Mouse (Mus musculus) intestine, postnatal 0 days (tissue): ENCODE results near the gene Eogt. TPM values are rescaled to one million over a fixed set of nuclear protein-coding genes. Genes with fewer than 3 reads are reported as not detected.

Experiments used
- ATAC-seq: fragments of 200-750 bp; cut with Nextera tagmentation; 2 replicates; pipeline ENCODE4 v1.8.0; 2017; ENCODE audit warnings: mild to moderate bottlenecking, moderate TSS enrichment, moderate library complexity
- H3K27ac ChIP-seq: fragments of 300-500 bp; sonication (generic); 2 replicates; pipeline ENCODE4 v1.5.1; 2014; ENCODE audit warnings: mild to moderate bottlenecking, low read depth, low read length, moderate library complexity
- H3K27me3 ChIP-seq: fragments of 300-500 bp; sonication (generic); replicated peaks from 2 replicates; pipeline ENCODE4 v1.6.1; 2014; ENCODE audit warnings: low read length, mixed read lengths; ENCODE audit not compliant: control insufficient read depth, insufficient read depth
- H3K36me3 ChIP-seq: fragments of 300-500 bp; sonication (generic); 2 replicates; pipeline ENCODE4 v1.6.1; 2014; ENCODE audit warnings: mild to moderate bottlenecking, moderate library complexity; ENCODE audit not compliant: control insufficient read depth, insufficient read depth
- H3K4me1 ChIP-seq: fragments of 300-500 bp; sonication (generic); replicated peaks from 2 replicates; pipeline ENCODE4 v1.6.1; 2014; ENCODE audit warnings: antibody characterized with exemption, low read length, mixed read lengths; ENCODE audit not compliant: control insufficient read depth, insufficient read depth
- H3K4me2 ChIP-seq: fragments of 300-500 bp; sonication (generic); replicated peaks from 2 replicates; pipeline ENCODE4 v1.6.1; 2014; ENCODE audit warnings: low read depth, mild to moderate bottlenecking, moderate library complexity
- H3K4me3 ChIP-seq: fragments of 300-500 bp; sonication (generic); 2 replicates; pipeline ENCODE4 v1.5.1; 2014; ENCODE audit warnings: low read depth, low read length
- H3K9ac ChIP-seq: fragments of 300-500 bp; sonication (generic); 2 replicates; pipeline ENCODE4 v1.6.1; 2014; ENCODE audit warnings: mild to moderate bottlenecking, low read depth, low read length
- H3K9me3 ChIP-seq: fragments of 300-500 bp; sonication (generic); 2 replicates; pipeline ENCODE4 v1.6.1; 2016; ENCODE audit warnings: mixed run types; ENCODE audit not compliant: control insufficient read depth
- CTCF ChIP-seq: sonication (generic); IDR thresholded peaks from 2 replicates; pipeline ENCODE4 v1.5.1; 2016; ENCODE audit warnings: low read depth, mild to moderate bottlenecking, control low read depth, antibody characterized with exemption, moderate library complexity
- WGBS: fragments of 180-500 bp; shearing (Covaris S2); extraction: QIAGEN DNeasy Blood & Tissue Kit; methylation state at CpG from one replicate; pipeline ENCODE4 v1.1.7; 2014; 5-methylcytosine and 5-hydroxymethylcytosine counted together
- polyA plus RNA-seq: library from polyadenylated mRNA; unstranded; fragments of >200 nt; fragmentation: Nextera tagmentation; extraction: Ambion mirVana; gene quantifications from 2 replicates; pipeline ENCODE4 v1.2.1, GENCODE M21; 2015

The Eogt gene
- polyA plus RNA-seq, 1 experiment from 2014 or later: 4.3 TPM

DNA sequence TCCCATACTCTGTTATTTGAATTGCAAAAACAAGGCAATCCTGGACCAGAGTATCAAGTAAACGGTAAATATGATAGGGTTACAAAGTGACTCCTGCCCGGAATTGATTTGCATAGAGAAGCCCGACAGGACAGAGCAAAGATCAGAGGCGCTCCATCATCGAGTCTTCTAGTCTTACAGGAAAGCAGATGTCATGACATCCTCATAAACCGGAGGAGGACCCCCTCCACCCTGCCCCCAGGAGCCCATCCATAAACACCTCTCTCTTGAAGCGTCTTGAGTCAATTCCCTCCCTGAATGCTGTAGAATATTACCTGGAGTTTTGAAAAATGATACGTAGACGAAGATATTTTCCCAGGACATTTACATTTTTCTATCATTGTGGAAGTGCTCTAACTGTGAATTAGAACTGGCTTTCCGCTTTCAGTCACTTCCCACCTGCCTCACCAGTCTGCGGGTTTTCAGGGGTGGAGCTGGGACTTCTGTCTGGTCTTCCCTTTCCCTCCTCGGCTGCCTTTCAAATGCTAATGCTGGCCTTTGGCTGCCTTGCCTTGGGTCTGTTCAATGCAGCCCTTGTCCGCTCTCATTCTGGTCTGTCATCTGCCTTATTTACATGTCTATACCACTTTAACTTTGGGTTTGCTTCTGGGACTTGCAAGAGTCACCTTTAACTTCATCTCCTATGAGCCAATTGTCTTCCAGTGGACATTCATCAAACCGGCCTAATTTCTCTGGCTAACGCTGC lies 46.9 kb downstream of the Eogt start:
- no peak for TF ChIP-seq CTCF
- 23% methylated on average over 15 of the region's 15 CpGs for WGBS
- Histone ChIP-seq H3K4me2 (no peak overlapping the region), H3K9ac (no peak overlapping the region), H3K27ac (no peak overlapping the region), H3K4me3 (no peak overlapping the region), H3K9me3 (no peaks in the 10 kb centered on the region), H3K4me1 (no peaks in the 10 kb centered on the region), H3K27me3 (no peaks in the 10 kb centered on the region), H3K36me3 (no peaks in the 10 kb centered on the region)
- no peak for ATAC-seq

DNA sequence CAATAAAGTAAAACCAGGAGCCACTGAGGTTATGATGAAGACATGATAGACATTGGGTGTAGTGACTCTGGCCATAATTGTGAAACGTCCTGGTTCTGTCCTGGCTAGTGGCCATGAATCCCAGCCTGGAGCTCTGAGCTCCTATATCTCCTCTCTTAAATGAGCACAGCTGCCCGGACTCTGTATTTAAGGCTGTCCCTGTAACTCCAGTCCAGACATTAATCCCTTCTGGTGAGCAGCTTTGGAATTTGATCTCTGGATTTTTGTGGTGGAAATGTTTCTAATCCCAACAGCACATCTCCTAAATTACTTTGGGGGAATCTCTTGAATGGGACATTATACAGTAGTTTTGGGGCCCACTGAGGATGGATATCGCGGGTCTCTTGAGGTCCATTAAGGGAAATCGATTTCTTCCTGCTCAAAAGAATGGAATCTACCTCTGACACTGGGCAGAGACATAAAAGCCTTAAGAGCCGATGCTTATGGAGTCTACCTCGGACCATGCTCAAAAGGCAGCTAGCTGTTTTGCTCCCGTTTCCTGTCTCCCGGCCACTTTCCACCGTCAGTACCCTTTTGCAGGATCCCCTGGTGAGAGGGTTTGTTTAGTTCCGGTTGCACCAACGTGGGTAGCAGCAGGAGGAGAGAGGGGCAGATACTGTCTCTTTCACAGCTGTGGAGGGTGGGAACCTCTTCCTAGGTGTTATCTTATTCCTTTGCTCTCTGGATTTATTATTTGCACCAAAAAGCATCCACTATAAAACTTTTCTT lies 47.6 kb downstream of the Eogt start:
- no peak for TF ChIP-seq CTCF
- H3K4me1 ChIP-seq: no peaks in the 10 kb centered on the region
- no peaks in the 10 kb centered on the region for H3K36me3 ChIP-seq
- 23% methylated on average over 12 of the region's 12 CpGs for WGBS
- H3K9me3 ChIP-seq: no peaks in the 10 kb centered on the region
- no peak for ATAC-seq
- no peak overlapping the region for H3K27ac ChIP-seq
- H3K4me3 ChIP-seq: no peak overlapping the region
- no peak overlapping the region for H3K4me2 ChIP-seq
- H3K9ac ChIP-seq: no peak overlapping the region
- no peaks in the 10 kb centered on the region for H3K27me3 ChIP-seq

DNA sequence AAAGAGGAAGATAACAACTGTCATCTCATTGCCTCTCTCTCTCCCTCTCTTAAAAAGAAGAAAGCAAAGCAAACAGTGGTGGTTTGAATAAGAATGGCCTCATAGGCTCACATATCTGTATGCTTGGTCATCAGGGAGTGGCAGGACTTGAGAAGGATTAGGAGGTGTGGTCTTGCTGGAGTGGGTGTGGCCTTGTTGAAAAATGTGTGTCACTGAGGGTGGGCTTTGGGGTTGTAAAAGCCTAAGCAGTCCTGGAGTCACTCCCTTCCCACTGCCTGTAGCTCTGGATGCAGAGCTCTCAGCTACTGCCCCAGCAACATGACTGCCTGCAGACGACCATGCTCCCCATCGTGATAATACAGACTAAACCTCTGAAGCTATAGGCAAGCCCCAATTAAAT lies 66.6 kb downstream of the Eogt start:
- ATAC-seq: no peak

DNA sequence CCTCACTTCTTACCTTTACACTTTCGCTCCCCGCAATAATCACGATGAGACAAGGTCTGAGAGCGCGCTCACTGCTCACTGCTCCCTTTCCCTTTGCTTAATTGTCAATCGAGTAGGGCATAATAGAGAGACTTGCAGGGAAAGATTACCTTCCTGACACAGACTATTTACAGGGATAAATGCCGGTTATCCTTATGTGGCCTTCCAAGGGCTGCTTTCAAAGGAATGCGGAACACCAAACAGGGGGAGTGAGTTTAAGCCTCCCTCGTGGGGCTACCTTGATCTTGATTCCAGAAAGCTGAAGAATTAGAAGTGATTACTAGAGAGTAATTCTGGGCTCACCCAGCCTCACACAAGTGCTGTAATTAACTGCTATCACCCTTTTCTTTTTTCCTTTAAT lies 69.0 kb downstream of the Eogt start:
- no peak for ATAC-seq
- 40% methylated on average over 9 of the region's 9 CpGs for WGBS

More for the DNA sequence above, 66.6 kb downstream of the Eogt start:
- Histone ChIP-seq H3K27me3 (no peaks in the 10 kb centered on the region), H3K9ac (no peak overlapping the region), H3K36me3 (no peaks in the 10 kb centered on the region), H3K4me3 (no peak overlapping the region), H3K27ac (no peak overlapping the region), H3K4me2 (no peak overlapping the region), H3K4me1 (no peaks in the 10 kb centered on the region), H3K9me3 (0 out of 2 replicates have a peak, but pooled peaks cover 4% of the 10 kb centered on the region)
- TF ChIP-seq CTCF: no peak
- WGBS: 87% methylated on average over 2 of the region's 2 CpGs

DNA sequence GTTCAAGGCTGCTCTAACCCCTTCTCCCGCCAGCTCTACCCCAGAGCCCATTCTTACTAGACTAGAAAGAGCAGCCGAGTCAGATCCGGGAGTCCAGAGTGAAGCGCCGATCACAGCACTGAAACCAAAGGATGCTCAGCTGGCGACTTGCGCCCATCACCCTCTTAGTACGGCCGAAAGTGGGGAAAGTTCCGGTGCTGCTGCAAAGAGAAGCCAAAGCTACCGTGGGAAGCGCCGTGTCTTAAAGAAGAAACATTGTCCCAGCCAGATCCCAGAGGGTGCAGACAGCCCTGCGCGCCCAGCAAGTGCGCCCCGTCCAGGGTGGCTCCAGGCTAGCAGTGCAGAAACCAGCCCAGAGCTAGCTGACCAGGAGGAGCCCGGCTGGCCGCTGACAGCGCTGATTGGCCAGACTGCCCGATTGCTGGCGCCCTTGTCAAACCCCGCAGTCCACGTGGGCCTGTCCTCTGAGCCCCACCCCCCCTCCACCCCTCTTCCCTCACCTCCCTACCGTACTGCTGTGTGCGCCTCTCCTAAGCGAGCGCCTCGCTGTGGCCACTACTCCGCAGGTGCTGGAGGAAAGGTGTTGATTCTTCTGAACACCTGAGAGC lies 88.8 kb downstream of the Eogt start, which contains the start of gene Fam19a4:
Gene Fam19a4 (minus strand): TSS at position 340 of the 608 bp plus-strand sequence.
- Histone ChIP-seq H3K36me3 (no peaks in the 10 kb centered on the region), H3K9me3 (no peaks in the 10 kb centered on the region), H3K4me2 (peak within 1 kb of the TSS; percentile 66), H3K27ac (no peak within 1 kb of the TSS), H3K4me1 (no peaks in the 10 kb centered on the region), H3K27me3 (peaks cover 23% of the 10 kb centered on the region), H3K9ac (no peak within 1 kb of the TSS), H3K4me3 (peak within 1 kb of the TSS; percentile 39)
- no peak for TF ChIP-seq CTCF
- WGBS: 1% methylated on average over 30 of the region's 30 CpGs
- peak; percentile 22; the same call in 1 of the 2 replicates for ATAC-seq

More for the DNA sequence above, 69.0 kb downstream of the Eogt start:
- TF ChIP-seq CTCF: no peak
- H3K4me1 ChIP-seq: no peaks in the 10 kb centered on the region
- H3K36me3 ChIP-seq: no peaks in the 10 kb centered on the region
- no peak overlapping the region for H3K4me2 ChIP-seq
- no peaks in the 10 kb centered on the region for H3K27me3 ChIP-seq
- H3K9me3 ChIP-seq: no peaks in the 10 kb centered on the region
- H3K9ac ChIP-seq: no peak overlapping the region
- H3K27ac ChIP-seq: no peak overlapping the region
- H3K4me3 ChIP-seq: no peak overlapping the region

Other genes with a start within 250 kb of the Eogt start
- gene Fam19a4, start 88.8 kb downstream of the Eogt start, polyA plus RNA-seq: 0.05 and 0.08 TPM in 2 replicates
- gene Tmf1, start 29.9 kb upstream of the Eogt start, polyA plus RNA-seq: 42.1 and 46.0 TPM in 2 replicates
- gene Uba3, start 56.5 kb upstream of the Eogt start, polyA plus RNA-seq: 28.4 and 28.5 TPM in 2 replicates
- gene Arl6ip5, start 61.5 kb upstream of the Eogt start, polyA plus RNA-seq: 71.4 and 73.4 TPM in 2 replicates
- 0.08 and 0.13 TPM in 2 replicates for gene Lmod3, start 103.6 kb upstream of the Eogt start, polyA plus RNA-seq